Mouse (Mus musculus) brown adipose tissue, adult 24 weeks (tissue): Measurements from ENCODE around the gene Psmb9. TPM values are rescaled to one million over a fixed set of nuclear protein-coding genes. Genes with fewer than 3 reads are reported as not detected.
A peak's percentile ranks its signal among the peaks of the same experiment; 100 is the strongest.

Experiments used
- H3K27ac ChIP-seq: fragments of 200-500 bp; replicated peaks from 2 replicates; pipeline ENCODE4 v1.5.1; 2012; ENCODE audit warnings: low read depth, mild to moderate bottlenecking, low read length
- H3K4me1 ChIP-seq: fragments of 200-500 bp; 2 replicates; pipeline ENCODE4 v1.6.1; 2012; ENCODE audit warnings: low read length, mixed read lengths; ENCODE audit not compliant: control insufficient read depth, insufficient read depth, insufficient read length
- H3K4me3 ChIP-seq: fragments of 200-500 bp; 2 replicates; pipeline ENCODE4 v1.5.1; 2012; ENCODE audit warnings: low read depth, mild to moderate bottlenecking, low read length, moderate library complexity; ENCODE audit not compliant: insufficient read depth
- polyA plus RNA-seq: library from polyadenylated mRNA; stranded (reverse); fragments of >200 nt; gene quantifications from 2 replicates; pipeline ENCODE4 v1.2.4, GENCODE M21; 2012; ENCODE audit not compliant: missing spikeins, insufficient read depth, insufficient read length

The Psmb9 gene
- polyA plus RNA-seq, 1 experiment: 34.6 TPM

- Histone ChIP-seq H3K4me3 (no peak overlapping the region), H3K27ac (no peak overlapping the region), H3K4me1 (no peaks in the 10 kb centered on the region)
Measured at GRCm38 (mm10) chr17:34211746-34212365, 24.3 kb upstream of the Psmb9 start.

DNA sequence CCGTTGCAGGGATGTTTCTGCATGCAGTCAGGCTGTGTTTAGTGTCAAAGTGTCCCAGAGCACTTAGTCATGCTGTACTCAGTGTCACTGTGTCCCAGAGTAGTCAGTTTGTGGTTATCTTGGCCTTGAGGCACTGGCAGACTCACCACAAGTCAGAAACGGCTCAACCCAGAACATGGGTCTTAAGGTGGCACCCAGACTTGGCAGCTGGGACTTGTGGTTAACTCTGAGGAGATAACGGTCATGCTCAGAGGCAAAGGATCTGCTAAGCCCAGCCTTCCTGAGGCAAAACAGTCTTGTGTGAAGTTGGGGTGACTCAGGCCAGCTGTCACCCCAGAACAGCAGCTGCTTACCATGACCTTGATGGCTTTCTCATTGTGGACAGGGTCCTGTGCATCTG, 23.0 kb upstream of the Psmb9 start:
- Histone ChIP-seq H3K27ac (no peak overlapping the region), H3K4me1 (no peaks in the 10 kb centered on the region), H3K4me3 (no peak overlapping the region)

- Histone ChIP-seq H3K27ac (no peak overlapping the region), H3K4me1 (no peaks in the 10 kb centered on the region), H3K4me3 (no peak overlapping the region)
Measured at GRCm38 (mm10) chr17:34209680-34210079, 22.1 kb upstream of the Psmb9 start.

GRCm38 (mm10) chr17:34208421-34208820, 20.9 kb upstream of the Psmb9 start:
- no peak overlapping the region for H3K27ac ChIP-seq
- H3K4me3 ChIP-seq: no peak overlapping the region
- H3K4me1 ChIP-seq: no peaks in the 10 kb centered on the region

DNA sequence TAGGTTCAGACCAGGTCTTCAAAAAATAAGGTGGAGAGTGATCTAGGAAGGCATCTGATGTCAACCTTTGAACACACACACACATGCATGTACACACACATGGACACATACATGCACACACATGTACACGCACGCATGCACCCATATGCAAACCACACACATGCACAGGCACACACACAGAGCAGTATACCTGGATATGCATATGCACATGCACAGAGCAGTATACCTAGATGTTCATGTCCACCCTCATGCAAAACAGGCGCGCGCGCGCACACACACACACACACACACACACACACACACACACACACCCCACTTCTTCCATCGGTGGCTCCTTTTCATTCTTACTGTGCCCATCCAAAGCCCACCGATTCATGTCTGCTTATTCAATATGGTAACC, 20.3 kb upstream of the Psmb9 start:
- no peaks in the 10 kb centered on the region for H3K4me1 ChIP-seq
- no peak overlapping the region for H3K4me3 ChIP-seq
- no peak overlapping the region for H3K27ac ChIP-seq

DNA sequence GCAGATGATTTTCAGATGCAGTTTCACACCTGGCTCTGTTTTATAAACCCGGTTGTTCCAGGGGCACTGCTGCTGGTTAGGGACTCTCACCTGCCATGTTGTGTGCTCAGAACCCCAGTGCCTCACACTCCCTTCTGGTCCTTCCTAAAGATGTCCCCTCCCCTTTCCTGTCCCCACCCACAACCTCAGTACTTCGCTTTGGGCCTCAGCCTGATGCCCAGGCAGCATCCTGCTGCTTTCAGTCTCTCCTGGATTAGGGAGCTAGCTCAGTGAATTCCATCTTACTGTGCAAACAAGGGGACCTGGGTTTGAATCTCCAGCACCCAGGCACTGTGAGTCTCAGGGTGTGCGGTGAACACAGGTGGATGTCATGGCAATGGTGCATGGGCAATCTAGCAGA, 19.9 kb upstream of the Psmb9 start:
- no peak overlapping the region for H3K27ac ChIP-seq
- no peak overlapping the region for H3K4me3 ChIP-seq
- H3K4me1 ChIP-seq: no peaks in the 10 kb centered on the region

DNA sequence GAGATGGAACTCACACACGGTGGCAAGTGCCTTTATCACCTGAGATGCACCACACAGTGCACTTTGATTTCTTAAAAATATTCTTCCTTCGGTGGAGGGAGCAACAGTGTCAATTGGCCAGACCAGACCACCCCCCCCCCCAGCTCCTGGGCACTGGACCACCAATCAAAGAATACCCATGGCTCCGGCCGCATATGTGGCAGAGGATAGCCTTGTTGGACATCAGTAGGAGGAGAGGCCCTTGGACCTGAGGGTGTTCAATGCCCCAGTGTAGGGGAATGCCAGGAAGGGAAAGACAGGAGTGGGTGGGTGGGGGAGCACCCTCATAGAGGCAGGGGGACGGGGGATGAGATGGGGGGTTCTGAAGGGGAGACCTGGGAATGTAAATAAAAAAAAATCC, 19.2 kb upstream of the Psmb9 start:
- no peak overlapping the region for H3K27ac ChIP-seq
- no peaks in the 10 kb centered on the region for H3K4me1 ChIP-seq
- no peak overlapping the region for H3K4me3 ChIP-seq

GRCm38 (mm10) chr17:34205746-34206176, 18.2 kb upstream of the Psmb9 start:
- Histone ChIP-seq H3K27ac (peak overlapping the region; percentile 63), H3K4me1 (no peaks in the 10 kb centered on the region), H3K4me3 (peak overlapping the region; percentile 100)

GRCm38 (mm10) chr17:34205021-34205745, 17.6 kb upstream of the Psmb9 start:
- no peaks in the 10 kb centered on the region for H3K4me1 ChIP-seq
- H3K4me3 ChIP-seq: peak overlapping the region; percentile 100
- H3K27ac ChIP-seq: peak overlapping the region; percentile 95

DNA sequence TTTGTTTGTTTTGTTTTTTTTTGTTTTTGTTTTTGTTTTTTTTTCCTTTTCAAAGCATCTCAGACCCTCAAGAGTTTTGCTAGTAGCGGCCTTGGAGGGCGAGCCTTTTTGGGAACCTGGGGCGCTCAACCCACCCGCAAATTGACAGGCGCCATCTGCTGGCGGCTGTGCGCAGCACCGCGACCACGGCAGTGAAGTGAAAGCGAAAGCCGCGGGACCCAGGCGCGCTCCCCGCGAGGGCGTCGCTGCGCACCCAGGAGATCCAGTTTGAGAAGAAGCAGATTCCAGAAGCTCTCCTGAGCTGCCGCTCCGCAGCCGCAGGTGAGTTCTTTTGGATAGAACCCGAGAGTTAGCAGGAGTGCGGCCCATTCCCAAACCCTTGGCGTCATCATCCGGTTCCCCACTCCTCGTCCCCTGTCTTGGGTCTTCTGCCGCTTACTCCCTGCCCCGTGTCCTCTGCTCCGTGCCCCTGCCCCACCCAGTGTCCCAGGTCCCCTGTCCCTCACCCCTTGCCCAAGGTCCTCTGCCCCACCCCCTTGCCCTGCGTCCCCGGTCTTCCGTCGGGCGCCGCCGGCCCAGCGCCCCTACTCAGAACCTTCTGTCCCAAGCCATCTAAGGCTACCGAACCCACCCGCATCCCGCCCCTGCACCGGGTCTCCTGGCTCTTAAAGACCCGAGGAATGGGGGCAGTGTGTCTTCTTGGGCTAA, 16.9 kb upstream of the Psmb9 start:
- peak overlapping the region; percentile 95 for H3K27ac ChIP-seq
- H3K4me1 ChIP-seq: no peaks in the 10 kb centered on the region
- peak overlapping the region; percentile 100 for H3K4me3 ChIP-seq

GRCm38 (mm10) chr17:34203444-34203843, 15.9 kb upstream of the Psmb9 start, which contains the start of gene Tap2:
TSS of gene Tap2 (plus strand) at chr17:34203527.
- H3K4me3 ChIP-seq: peak within 1 kb of the TSS; percentile 100
- H3K4me1 ChIP-seq: no peaks in the 10 kb centered on the region; the same call in 1 of the 2 replicates
- peak within 1 kb of the TSS; percentile 95 for H3K27ac ChIP-seq

GRCm38 (mm10) chr17:34202760-34203442, 15.3 kb upstream of the Psmb9 start:
- Histone ChIP-seq H3K4me1 (no peaks in the 10 kb centered on the region; the same call in 1 of the 2 replicates), H3K4me3 (no peak overlapping the region), H3K27ac (no peak overlapping the region)

GRCm38 (mm10) chr17:34201506-34202055, 14.0 kb upstream of the Psmb9 start:
- Histone ChIP-seq H3K27ac (no peak overlapping the region), H3K4me3 (no peak overlapping the region), H3K4me1 (no peaks in the 10 kb centered on the region; the same call in 1 of the 2 replicates)

DNA sequence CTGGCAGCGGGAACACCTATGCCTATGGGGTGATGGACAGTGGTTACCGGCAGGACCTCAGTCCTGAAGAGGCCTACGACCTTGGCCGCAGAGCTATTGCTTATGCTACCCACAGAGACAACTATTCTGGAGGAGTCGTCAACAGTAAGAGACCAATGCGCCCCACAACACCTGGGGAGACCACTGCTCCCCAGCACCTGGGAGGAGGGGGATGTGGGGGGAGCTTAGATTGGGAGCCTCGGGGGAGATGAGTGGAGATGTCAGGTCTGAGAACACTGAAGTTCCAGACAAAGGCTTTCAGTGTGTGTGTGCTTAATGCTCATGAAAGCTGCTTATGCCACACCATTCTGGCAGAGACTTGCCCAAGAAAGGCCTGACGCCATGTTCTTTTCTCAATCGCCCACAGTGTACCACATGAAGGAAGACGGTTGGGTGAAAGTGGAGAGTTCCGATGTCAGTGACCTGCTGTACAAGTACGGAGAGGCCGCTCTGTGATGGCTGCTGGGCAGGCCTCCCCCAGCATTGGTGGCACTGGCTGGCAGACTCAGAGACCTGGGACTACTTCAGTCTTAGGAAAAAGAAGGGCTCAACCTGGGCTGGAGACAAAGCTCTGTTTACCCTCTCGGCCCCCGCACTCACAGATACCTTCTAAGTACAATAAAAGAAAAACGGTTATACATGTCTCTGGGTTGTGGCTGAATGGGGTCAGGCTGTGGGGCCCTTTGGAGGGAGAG, 13.4 kb upstream of the Psmb9 start:
- Histone ChIP-seq H3K4me3 (no peak overlapping the region), H3K27ac (no peak overlapping the region), H3K4me1 (no peaks in the 10 kb centered on the region; the same call in 1 of the 2 replicates)
